Mouse (Mus musculus) cortical plate, adult 2 months (tissue): ENCODE measurements around the gene Colgalt1. TPM values are rescaled to one million over a fixed set of nuclear protein-coding genes. Genes with fewer than 3 reads are reported as not detected.
A peak's percentile ranks its signal among the peaks of the same experiment; 100 is the strongest.

Source experiments
- H3K27ac ChIP-seq: fragments of 200-500 bp; 2 replicates; pipeline ENCODE4 v1.5.1; 2012; ENCODE audit warnings: low read length, control low read depth, inconsistent platforms; ENCODE audit not compliant: insufficient read depth
- H3K4me1 ChIP-seq: fragments of 200-500 bp; 2 replicates; pipeline ENCODE4 v1.6.1; 2011; ENCODE audit warnings: low read length; ENCODE audit not compliant: control insufficient read depth, insufficient read depth
- H3K4me3 ChIP-seq: fragments of 200-500 bp; 2 replicates; pipeline ENCODE4 v1.5.1; 2011; ENCODE audit warnings: mild to moderate bottlenecking, low read length, control low read depth; ENCODE audit not compliant: insufficient read depth
- CTCF ChIP-seq: fragments of 200-500 bp; IDR thresholded peaks from 2 replicates; pipeline ENCODE4 v1.5.1; 2011; ENCODE audit warnings: mild to moderate bottlenecking, control low read depth, low read length; ENCODE audit not compliant: insufficient read depth; ENCODE audit errors: extremely low read depth
- POLR2A ChIP-seq: fragments of 200-500 bp; IDR thresholded peaks from 2 replicates; pipeline ENCODE4 v1.6.1; 2011; ENCODE audit warnings: mild to moderate bottlenecking, low read length, control low read depth; ENCODE audit not compliant: insufficient read depth; ENCODE audit errors: extremely low read depth
- polyA plus RNA-seq: library from polyadenylated mRNA; depleted of rRNA; stranded (reverse); fragments of >200 nt; gene quantifications from 2 replicates; pipeline ENCODE4 v1.2.3, GENCODE M21; 2012

The Colgalt1 gene
- polyA plus RNA-seq, 1 experiment, result 100 TPM

DNA sequence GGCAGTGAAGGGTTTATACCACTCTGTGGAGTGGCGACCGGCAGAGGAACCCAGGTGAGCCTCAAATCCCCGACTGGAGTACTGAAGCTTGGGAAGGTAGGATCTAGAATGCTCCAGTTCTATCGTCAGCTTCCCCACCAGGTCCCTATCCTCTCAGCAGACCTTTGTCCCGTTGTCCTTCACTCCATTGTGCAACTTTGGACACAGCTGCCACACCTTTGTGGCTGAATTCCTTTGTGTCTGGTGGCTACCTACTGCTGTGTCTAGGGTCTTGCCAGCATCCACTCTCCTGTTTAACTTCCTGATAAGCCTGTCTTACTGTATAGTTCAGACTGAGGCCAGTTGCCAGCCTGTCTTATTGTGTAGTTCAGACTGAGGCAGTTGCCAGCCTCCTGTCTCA is 1.3 kb downstream of the Colgalt1 start:
- TF ChIP-seq CTCF, result no peak
- no peak for TF ChIP-seq POLR2A
- peak overlapping the region; percentile 72; the same call in 1 of the 2 replicates for H3K4me3 ChIP-seq
- H3K4me1 ChIP-seq, result peaks cover 5% of the 10 kb centered on the region
- H3K27ac ChIP-seq, result no peak overlapping the region

DNA sequence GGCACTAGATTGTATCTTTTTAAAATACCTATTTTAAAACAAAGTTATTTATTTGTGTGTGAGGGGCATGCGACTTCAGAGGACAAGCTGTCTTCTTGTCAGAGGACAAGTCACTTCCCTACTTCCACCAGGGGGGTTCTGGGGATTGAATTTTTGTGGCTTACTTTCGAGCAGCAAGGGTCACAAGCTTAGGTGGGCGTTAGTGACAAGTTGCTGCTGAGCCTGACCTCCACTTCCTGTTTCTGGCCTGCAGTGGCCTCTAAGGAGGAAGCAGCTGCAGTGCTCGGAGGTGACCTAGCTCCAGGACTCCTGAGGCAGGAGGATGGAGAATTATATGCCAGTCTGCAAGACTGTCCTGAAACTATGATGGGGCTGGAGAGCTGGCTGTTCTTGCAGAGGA is 2.6 kb downstream of the Colgalt1 start:
- TF ChIP-seq CTCF (no peak), POLR2A (no peak)
- Histone ChIP-seq H3K4me3 (no peak overlapping the region), H3K27ac (no peak overlapping the region), H3K4me1 (peaks cover 5% of the 10 kb centered on the region)

- TF ChIP-seq POLR2A (no peak), CTCF (no peak)
- H3K27ac ChIP-seq, result no peak overlapping the region
- no peak overlapping the region for H3K4me3 ChIP-seq
- H3K4me1 ChIP-seq, result no peaks in the 10 kb centered on the region
Measured at GRCm38 (mm10) chr8:71619786-71620185, 9.0 kb downstream of the Colgalt1 start.

DNA sequence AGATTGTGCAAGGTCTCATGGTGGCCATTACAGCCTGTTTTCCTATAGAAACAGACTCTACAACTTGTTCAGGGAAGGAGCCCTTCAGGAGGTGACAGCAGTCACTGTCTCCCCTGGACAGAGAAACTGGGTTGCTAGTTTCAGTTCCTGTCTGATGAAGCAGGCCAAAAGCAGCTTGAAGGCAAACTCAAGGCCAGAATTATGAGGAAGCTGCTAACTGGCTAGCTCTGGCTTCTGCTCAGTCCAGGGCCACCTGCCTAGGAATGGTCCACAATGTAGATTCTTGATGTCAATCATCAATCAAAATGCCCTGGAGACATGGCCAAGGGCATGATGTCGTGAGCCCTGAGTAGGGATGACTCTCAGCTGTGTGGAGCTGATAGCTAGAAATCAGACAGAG is 14.3 kb downstream of the Colgalt1 start:
- H3K27ac ChIP-seq, result no peak overlapping the region
- no peak for TF ChIP-seq CTCF
- TF ChIP-seq POLR2A, result no peak

DNA sequence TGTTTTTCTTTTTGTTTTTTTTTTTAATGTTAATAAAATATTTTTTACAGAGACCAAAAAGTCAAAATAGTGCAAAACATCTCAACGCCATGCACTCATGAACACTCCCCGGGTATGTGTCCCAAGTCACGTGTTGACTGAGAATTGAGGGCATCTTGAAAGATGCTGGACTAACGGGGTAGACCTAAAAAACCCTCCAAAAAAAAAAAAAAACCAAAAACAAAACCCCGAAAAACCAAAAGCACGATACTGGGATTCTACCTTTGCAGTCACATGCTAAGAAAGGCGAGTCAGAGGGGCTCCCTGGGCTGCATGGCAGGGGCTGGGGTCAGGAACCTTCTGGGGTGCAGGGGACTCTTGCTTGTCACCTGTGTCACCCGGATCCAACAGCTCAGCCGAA is 16.0 kb downstream of the Colgalt1 start:
- H3K4me1 ChIP-seq, result no peaks in the 10 kb centered on the region
- no peak overlapping the region for H3K27ac ChIP-seq
- TF ChIP-seq CTCF (no peak), POLR2A (no peak)
- no peak overlapping the region for H3K4me3 ChIP-seq

More for the DNA sequence above, 14.3 kb downstream of the Colgalt1 start:
- no peaks in the 10 kb centered on the region for H3K4me1 ChIP-seq
- no peak overlapping the region for H3K4me3 ChIP-seq

DNA sequence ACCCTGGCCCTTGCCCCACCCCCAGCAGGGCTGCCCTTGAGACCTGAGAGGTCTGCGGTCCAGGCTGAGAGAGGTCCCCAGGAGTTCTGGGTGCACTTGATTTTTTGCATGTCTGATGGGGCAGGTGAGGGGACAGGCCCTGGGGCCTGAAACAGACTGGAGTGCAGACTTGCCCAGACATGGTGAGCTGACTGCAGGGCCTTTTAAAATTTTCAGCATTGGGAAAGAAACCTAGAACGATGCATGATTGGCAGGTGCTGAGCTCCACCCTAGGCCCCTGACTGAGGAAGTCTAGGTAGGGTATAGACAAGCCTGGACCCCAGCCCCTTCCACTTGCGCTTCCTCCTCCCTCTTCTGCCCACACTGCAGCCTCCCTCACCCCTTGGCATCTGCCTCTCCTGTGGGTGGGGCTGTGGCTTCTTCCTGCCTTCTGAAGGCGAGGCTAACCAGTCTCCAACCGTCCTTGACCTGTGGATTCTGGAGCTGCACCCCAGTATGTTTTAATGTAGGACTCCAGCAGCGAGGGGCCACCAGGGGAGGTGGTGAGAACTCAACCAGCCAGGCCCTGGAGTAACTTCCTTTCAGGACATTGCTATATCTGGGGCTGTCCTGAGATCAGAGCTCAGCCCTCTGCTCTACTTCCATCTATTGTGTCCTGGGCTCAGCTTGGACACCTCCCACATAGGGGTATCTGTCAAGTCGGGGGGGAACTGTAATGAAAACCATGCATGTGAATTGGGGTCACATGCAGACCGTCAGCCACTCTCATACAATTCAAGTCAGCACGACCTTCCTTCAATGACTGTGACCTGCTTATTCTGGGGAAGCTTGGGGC is 16.7 kb downstream of the Colgalt1 start:
- no peak for TF ChIP-seq CTCF
- no peak for TF ChIP-seq POLR2A
- Histone ChIP-seq H3K27ac (no peak overlapping the region; the same call in 1 of the 2 replicates), H3K4me1 (no peaks in the 10 kb centered on the region), H3K4me3 (no peak overlapping the region)

DNA sequence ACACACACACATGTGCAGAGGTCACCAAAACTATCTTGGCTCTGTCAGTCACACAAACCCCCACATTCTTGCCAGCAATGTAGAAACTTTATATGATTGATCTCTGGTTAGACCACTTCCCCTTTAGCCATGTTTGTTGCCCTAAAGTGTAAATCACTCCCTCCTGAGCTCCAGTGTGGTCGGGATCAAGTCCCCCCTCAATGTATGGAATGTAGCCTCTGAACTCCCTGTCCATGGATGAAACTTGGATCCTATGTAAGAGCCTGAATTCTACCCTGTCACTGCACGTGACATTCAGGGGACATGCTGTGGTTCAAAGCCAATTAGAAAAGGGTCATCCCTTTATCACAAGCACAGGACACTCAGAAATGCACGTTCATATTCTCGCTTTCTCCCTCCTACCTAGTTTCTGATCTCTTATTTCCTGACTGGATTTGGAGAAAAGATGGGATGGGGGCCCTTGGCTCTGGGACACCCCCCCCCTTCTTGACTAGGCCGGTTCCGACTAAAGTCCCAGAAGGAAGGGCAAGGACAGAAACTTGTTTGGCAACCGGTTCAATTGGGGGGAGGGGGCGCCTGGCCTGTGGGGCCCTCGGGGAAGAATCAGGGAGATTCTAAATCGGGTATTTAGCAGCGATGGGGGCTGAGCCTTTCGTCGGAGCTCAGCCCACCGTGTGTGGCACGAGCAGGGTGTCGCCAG is 17.7 kb downstream of the Colgalt1 start:
- no peak for TF ChIP-seq CTCF
- no peak for TF ChIP-seq POLR2A
- H3K4me3 ChIP-seq, result peak overlapping the region; percentile 15
- no peaks in the 10 kb centered on the region for H3K4me1 ChIP-seq
- no peak overlapping the region for H3K27ac ChIP-seq

GRCm38 (mm10) chr8:71629096-71629697 is 18.4 kb downstream of the Colgalt1 start:
- TF ChIP-seq POLR2A (no peak), CTCF (no peak; the same call in 1 of the 2 replicates)
- peak overlapping the region; percentile 15 for H3K4me3 ChIP-seq
- H3K27ac ChIP-seq, result 0 out of 2 replicates have a peak overlapping the region, but pooled peaks have one; percentile 11
- no peaks in the 10 kb centered on the region for H3K4me1 ChIP-seq

DNA sequence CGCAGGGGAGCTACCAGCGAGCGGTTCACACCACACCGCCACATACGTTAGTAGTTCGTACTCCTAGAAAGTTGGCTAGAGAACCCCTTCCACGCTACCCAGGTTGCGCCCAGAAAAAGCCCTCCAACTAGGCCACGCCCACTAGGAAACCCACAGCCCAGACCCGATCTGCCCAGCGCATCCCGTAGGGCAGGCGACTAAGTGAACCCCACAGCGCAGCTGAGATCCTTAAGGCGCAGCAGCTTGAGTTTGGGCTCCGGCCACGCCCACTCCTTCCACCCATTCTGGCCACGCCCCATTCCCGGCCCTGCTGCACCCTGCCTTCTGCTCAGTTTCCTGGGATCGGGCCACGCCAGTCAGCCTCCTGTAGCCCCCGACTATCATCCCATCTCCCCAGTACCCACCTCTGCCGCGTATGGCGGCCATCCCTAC is 19.0 kb downstream of the Colgalt1 start:
- no peak for TF ChIP-seq CTCF
- TF ChIP-seq POLR2A, result no peak
- no peak overlapping the region for H3K27ac ChIP-seq
- H3K4me1 ChIP-seq, result no peaks in the 10 kb centered on the region
- H3K4me3 ChIP-seq, result no peak overlapping the region; the same call in 1 of the 2 replicates
